Mouse (Mus musculus) kidney, adult 2 months (tissue): Measurements from ENCODE around the gene Fip1l1. TPM values are rescaled to one million over a fixed set of nuclear protein-coding genes. Genes with fewer than 3 reads are reported as not detected.

Source experiments
- DNase-seq: peaks from one replicate; pipeline ENCODE4 v3.0.0; 2021
- H3K27ac ChIP-seq: fragments of 200-500 bp; 2 replicates; pipeline ENCODE4 v1.5.1; 2012; ENCODE audit warnings: low read depth, low read length, control low read depth, inconsistent platforms; ENCODE audit not compliant: insufficient read depth
- H3K27me3 ChIP-seq: fragments of 200-500 bp; replicated peaks from 2 replicates; pipeline ENCODE4 v1.6.1; 2012; ENCODE audit warnings: mild to moderate bottlenecking, moderate library complexity, low read length, inconsistent platforms; ENCODE audit not compliant: control insufficient read depth, insufficient read depth
- H3K36me3 ChIP-seq: fragments of 200-500 bp; 2 replicates; pipeline ENCODE4 v1.6.1; 2012; ENCODE audit warnings: mild to moderate bottlenecking, moderate library complexity, low read length, inconsistent platforms; ENCODE audit not compliant: control insufficient read depth, insufficient read depth
- H3K4me1 ChIP-seq: fragments of 200-500 bp; 2 replicates; pipeline ENCODE4 v1.6.1; 2011; ENCODE audit warnings: low read length; ENCODE audit not compliant: control insufficient read depth, insufficient read depth
- H3K4me3 ChIP-seq: fragments of 200-500 bp; 2 replicates; pipeline ENCODE4 v1.5.1; 2011; ENCODE audit warnings: mild to moderate bottlenecking, low read depth, low read length, control low read depth; ENCODE audit not compliant: insufficient read depth
- CTCF ChIP-seq: fragments of 200-500 bp; conservative IDR thresholded peaks from 2 replicates; pipeline ENCODE4 v1.5.1; 2011; ENCODE audit warnings: low read depth, mild to moderate bottlenecking, control low read depth, low read length, moderate library complexity, mixed read lengths; ENCODE audit not compliant: insufficient read depth, insufficient read length
- POLR2A ChIP-seq: fragments of 200-500 bp; IDR thresholded peaks from one replicate; pipeline ENCODE4 v1.6.1; 2011; ENCODE audit warnings: low read depth, low read length, control low read depth
- WGBS: fragments of 180-500 bp; shearing (Covaris S2); methylation state at CpG from one replicate; pipeline ENCODE4 v1.1.7; 2018; 5-methylcytosine and 5-hydroxymethylcytosine counted together
- polyA plus RNA-seq: library from polyadenylated mRNA; depleted of rRNA; stranded (reverse); fragments of >200 nt; gene quantifications from 2 replicates; pipeline ENCODE4 v1.2.3, GENCODE M21; 2012; rRNA removed

Fip1l1 gene
- polyA plus RNA-seq, 1 experiment, result 21.6 TPM

DNA sequence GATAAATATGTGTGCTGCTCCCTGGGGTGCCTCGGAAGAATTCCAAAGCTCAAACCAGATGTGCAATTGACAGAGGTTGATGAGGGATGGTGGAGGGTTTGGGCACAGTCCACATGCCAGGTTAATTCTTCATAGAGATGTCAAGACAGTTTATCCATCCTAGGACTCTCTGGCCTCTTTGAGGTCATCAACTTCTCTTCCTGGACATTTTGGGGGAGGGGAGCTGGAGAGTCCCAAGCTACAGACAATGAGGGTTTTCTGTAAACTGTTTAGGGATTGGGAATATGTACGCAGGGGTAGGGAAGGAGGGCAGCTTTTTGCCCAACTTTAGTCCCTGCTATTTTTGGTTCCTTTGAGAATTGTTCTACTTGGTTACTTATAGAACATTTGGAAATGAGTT is 107.0 kb downstream of the Fip1l1 start:
- no peak for DNase-seq
- Histone ChIP-seq H3K27ac (no peak overlapping the region), H3K27me3 (no peaks in the 10 kb centered on the region), H3K36me3 (no peaks in the 10 kb centered on the region), H3K4me3 (no peak overlapping the region), H3K4me1 (no peaks in the 10 kb centered on the region)
- 88% methylated on average over 2 of the region's 2 CpGs for WGBS
- TF ChIP-seq CTCF, result no peak
- no peak for TF ChIP-seq POLR2A

- no peak for DNase-seq
- Histone ChIP-seq H3K4me3 (no peak overlapping the region), H3K4me1 (no peaks in the 10 kb centered on the region), H3K36me3 (no peaks in the 10 kb centered on the region), H3K27ac (no peak overlapping the region), H3K27me3 (no peaks in the 10 kb centered on the region)
- no peak for TF ChIP-seq CTCF
- no peak for TF ChIP-seq POLR2A
- 59% methylated on average over 6 of the region's 6 CpGs for WGBS
Measured at GRCm38 (mm10) chr5:74647584-74647984, 112.3 kb downstream of the Fip1l1 start.

- no peaks in the 10 kb centered on the region for H3K27me3 ChIP-seq
- H3K4me3 ChIP-seq, result no peak overlapping the region
- H3K4me1 ChIP-seq, result no peaks in the 10 kb centered on the region
- 84% methylated on average over 9 of the region's 9 CpGs for WGBS
- TF ChIP-seq CTCF, result no peak
- no peak for TF ChIP-seq POLR2A
- no peak for DNase-seq
- no peaks in the 10 kb centered on the region for H3K36me3 ChIP-seq
- no peak overlapping the region for H3K27ac ChIP-seq
Measured at GRCm38 (mm10) chr5:74648216-74648615, 113.0 kb downstream of the Fip1l1 start.

Other genes starting within 250 kb of the Fip1l1 start
- 16.1 and 16.6 TPM in 2 replicates for gene Scfd2, start 3.7 kb upstream of the Fip1l1 start, polyA plus RNA-seq
- gene Lnx1, start 167.5 kb downstream of the Fip1l1 start, polyA plus RNA-seq, result 6.1 and 7.4 TPM in 2 replicates